Mouse (Mus musculus): ENCODE results near the gene St3gal3.

St3gal3 gene

GRCm38 (mm10) chr4:117921358-117921757 is 213.4 kb downstream of the St3gal3 start:
- no peak for DNase-seq

- DNase-seq, result no peak
These were observed 216.0 kb downstream of the St3gal3 start for GRCm38 (mm10) chr4:117918762-117919161.

- DNase-seq, result no peak
These were observed 216.5 kb downstream of the St3gal3 start for GRCm38 (mm10) chr4:117918261-117918660.

DNA sequence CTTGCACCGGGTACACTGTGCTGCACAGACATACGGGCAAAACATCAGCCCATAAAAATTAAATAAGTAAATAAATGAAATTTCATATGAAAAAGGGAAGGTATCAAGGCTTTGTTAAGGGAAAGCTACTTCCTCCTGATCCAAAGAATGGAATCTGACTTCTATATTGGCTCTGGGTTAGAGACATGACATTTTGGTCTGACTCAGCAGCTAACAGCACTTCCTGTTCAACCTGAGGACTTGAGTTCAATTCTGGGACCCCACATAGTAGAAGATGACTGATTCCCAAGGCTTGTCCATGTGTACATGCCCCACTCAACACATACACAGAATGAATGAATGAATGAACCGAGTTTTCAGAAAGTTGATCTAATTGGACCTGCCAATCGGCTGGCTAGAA is 216.9 kb downstream of the St3gal3 start:
- DNase-seq, result no peak

- DNase-seq, result no peak
These were observed 217.3 kb downstream of the St3gal3 start for GRCm38 (mm10) chr4:117917402-117917801.

GRCm38 (mm10) chr4:117916386-117916785 is 218.3 kb downstream of the St3gal3 start:
- no peak for DNase-seq

DNA sequence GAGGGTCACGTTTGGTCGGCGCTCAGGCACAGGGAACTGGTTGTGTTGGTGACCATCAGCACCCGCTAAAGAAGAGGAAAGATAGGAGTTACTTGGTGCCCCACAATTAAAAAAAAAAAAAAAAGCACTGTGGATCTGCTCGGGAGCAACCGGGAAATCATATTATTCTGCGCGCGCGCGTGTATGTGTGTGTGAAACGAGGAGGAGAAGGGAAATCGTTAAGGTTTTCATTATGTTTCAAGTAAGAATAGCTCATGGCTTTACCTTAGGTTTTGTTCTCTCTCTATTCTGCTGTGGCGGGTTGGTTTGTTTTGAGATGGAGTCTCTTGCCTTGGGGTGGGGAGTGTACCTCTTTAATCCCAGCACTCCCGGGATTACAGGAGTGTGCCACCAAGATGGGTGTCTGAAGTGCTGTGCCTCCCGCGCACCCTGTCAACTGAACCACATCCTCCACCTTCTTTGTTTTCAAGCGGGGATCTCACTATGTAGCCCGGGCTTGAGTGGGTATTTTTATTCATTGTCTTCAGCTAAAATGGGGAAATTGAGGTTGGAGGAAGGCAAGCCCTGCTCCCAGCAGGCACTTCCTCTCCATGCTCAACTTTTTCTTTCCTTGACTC is 219.1 kb downstream of the St3gal3 start:
- DNase-seq, result no peak

DNA sequence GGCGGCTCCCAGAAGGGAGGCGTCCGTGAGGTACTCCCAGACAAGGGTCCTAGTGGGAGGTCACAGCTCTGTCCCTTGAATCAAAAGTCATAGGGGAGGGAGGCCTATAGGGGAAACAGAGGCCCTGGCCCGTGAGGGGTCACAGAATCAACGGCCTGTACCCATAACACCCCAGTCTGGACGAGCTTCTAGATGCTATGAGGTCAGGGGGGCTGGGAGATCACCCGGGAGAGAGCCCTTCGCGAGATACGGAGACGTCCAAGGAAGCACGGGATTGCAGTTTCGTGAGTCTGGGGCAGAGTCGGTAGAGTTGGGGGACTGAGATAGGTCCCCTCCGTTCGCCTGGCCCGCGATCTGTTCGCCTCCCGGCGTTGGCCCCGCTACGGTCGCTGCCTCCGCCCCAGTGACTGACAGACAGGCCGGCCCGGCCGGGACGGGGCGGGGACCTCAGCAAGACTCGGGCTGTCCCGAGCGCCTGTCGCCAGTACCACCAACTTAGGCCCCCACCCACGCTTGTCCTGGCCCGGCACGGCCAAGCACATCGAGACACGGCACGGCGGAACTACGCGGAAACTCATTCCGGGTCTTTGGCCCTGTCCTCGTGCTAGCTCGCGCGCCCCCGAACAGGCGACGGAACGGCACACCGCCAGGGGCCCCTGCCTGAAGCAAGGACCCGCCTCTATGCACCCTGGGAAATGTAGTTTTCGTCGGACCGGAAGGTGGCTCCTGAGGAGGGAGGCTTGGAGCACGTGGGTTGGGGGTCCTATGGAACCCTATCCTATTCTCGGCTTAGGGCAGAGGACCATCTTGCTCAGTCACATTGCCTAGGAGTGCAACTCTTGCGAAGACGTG is 219.9 kb downstream of the St3gal3 start, which contains the start of gene Ipo13:
Gene Ipo13, minus strand, starts transcription at position 409 of the 852 bp plus-strand sequence.
- DNase-seq, result peak; percentile 94

- no peak for DNase-seq
These were observed 220.7 kb downstream of the St3gal3 start for GRCm38 (mm10) chr4:117914031-117914430.

DNA sequence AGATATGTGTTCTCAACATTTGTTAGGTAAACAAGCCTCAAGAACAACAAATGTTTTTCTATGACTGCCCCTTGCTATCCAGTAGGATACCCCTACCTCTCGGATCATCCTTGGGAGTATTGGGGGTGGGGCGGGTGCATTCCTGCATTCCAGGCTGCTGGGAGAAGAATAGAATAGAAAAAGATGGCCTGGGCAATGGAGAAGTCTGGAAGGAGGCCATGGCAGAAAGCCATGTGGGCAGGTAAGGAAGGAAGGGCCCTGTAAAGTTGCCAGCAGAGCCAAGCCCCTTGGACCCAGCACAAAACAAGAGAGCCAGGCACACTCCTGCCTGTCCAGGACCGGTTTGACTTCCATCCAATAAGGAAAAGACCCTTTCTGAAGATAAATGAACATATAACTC is 221.3 kb downstream of the St3gal3 start:
- DNase-seq, result peak; percentile 82

DNA sequence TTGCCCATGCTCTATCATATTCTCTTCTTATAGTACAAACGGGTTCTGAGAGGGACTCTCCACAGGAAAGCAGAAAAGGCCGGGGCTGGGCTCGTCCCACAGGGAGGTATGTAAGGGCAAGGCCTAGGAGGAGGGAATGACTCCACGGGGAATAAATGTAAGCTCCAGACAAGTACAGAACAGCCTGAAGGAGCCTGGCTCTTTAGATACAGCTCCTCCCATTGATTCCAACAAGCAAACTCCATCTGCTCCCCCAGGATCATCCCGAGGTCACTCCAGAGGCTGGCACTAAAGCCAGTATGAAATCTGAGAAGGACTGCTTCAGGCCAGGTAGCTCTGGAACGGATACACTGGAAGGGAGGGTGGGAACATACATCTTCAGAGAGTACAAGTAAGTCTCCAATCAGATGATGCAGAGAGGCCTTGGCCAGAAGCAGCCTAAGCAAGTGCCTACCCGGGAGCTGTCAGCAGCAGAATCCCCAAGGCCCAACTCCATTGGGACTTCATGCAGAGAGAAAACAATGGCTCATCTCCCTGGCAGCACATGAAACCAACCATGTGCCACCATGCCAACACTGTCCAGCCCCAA is 221.9 kb downstream of the St3gal3 start:
- no peak for DNase-seq

DNA sequence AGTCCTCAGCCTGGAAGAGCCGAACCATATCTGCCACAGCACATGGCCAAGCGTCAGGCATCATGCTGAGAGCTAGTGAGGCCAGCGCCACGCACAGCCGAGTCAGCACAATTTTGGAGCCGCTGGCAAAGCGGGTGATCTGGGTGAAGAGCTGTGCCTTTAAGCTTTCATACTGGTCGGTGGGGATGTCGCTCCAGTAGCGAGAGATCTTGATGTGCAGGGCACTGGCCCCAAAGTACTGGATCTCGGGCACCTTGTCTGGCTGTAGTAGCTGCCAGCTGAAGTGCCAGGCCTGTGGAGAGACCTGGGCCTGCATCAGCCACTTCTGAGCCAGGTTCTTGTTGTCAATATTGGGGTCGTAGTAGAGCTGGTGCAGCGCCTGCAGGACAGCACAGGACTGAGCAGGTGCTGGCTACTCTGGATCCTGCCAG is 222.6 kb downstream of the St3gal3 start:
- DNase-seq, result no peak

DNA sequence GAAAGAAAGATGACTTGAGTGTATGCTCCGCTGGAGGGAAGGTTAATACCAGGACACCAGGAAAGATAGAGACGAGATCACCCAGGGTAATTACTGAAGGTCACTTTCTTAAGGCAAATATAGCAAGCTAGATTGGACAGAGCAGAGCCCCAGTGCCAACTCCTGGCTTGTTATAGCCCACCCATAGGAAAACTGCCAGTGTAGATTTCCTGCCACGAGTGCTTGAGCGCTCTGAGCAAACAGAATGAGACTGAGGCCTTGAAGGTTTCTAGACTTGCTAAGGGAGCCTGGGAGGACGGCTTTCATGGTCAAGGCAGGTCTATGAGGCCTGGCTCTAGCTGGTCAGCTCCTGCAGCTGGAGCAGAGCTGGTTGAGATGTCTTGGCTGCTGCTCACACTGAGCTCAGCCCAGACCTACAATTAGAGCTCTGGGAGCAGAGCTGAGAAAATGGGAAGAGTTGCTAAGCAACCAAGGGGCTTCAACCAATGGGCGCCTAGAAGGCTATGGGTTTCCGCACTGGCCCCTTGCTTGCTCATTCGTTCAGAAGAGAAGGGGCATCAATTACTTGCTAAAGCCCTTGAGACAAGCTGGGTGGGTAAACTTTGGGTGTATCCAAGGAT is 225.8 kb downstream of the St3gal3 start:
- DNase-seq, result no peak

GRCm38 (mm10) chr4:117906196-117906595 is 228.5 kb downstream of the St3gal3 start:
- DNase-seq, result peak; percentile 87

GRCm38 (mm10) chr4:117904761-117905160 is 230.0 kb downstream of the St3gal3 start:
- DNase-seq, result no peak

- DNase-seq, result no peak
These were observed 230.6 kb downstream of the St3gal3 start for GRCm38 (mm10) chr4:117904094-117904493.

- DNase-seq, result peak; percentile 76
These were observed 236.6 kb downstream of the St3gal3 start for GRCm38 (mm10) chr4:117898111-117898510.

DNA sequence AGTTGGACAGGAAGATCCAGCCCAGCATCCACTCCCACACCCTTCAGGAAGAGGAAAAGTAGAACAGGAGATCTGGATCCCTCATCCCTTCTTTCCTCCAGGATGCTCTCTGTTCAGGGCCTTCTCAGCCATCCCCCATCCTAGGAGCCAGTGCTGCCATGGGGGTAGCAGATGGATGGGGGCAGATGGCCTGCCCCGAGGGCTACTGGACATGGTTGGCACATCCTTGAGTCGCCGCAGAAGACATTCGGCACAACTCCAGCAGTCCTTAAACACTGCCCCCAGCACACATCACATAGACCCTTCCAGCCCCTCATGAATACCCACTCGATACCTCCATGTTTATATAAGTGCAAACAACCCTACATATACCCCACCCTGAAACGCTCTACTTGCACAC is 238.7 kb downstream of the St3gal3 start:
- no peak for DNase-seq

DNA sequence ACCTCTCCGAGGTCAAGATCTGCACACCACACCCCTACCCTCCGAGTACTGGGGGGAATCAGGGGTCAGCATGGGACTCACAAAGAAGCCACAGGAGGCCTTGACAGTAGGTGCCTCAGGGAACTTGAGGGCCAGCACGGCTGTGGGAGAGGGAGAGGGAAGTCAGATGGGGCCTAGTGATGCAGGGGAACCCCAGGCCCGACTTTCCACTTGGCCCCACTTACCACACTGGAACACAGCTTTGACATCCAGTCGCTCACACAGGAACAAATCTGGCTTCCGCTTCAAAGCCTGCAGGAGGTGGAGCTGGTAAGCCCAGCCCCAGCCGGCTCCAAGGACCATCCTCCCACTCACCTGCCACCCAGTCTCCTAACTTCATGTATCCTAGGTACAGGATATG is 239.4 kb downstream of the St3gal3 start:
- no peak for DNase-seq

DNA sequence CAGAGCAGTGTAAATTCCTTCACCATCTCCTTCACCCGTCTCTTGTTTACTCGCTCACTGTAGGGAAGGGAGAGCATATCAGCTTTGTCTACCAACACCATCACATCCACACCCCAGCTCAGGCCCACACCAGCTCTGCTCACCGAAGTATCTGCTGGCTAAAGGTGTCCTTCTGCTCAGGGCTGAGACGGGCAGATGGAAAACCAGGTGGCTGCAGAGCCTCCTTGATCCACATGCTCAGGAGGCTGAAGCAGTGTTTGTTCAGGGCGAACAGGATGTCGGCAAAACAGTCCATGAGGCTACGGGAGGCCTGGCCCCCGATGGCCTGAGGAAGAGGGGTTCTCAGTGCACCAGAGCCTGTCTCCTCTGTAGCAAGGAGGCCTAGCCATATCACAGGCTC is 240.1 kb downstream of the St3gal3 start:
- no peak for DNase-seq

GRCm38 (mm10) chr4:117893376-117893775 is 241.3 kb downstream of the St3gal3 start:
- peak; percentile 71 for DNase-seq

DNA sequence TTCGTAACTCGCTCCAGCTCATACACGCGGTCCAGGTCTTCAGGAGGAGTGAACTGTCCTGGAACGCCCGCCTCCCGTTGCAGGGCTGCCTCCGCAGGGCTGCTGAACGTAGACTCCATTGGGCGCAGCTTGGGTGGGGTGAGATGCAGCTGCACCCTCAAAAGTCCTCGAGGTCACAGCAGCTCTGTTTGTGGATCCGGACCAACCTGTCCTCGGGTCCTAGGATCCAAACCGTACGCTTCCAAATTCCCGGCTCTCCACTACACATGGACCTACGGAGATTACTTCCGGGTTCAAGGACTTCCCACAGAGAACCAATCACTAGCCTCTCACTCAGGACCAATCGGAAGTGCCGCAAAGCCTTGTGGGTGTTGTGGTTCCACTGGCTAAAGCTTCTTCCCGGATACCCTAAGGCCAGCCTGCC is 243.0 kb downstream of the St3gal3 start, which contains the start of gene Dph2:
Gene Dph2, minus strand, starts transcription at position 295 of the 424 bp plus-strand sequence.
- peak; percentile 95 for DNase-seq

DNA sequence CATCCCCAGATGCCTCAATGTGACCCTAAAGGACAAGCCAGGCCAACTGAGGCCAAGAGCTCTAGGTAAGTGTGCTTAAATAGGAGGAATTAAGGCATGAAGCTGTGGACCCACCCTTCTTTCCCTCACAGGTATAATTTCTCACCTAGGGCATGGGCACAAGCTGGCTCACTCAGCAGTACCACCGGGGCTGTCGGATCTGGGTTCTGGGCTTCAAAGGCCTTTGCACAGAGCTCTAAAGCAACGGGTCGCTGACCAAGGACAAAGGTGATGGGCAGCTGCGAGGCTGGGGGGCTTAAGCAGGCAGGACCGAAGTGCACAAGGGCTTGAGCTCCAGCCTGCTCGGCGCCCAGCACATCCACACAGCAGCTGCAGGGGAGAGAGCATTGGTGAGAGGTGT is 244.0 kb downstream of the St3gal3 start:
- no peak for DNase-seq

Measured in lung, postnatal 36 days (tissue).